Mouse (Mus musculus) monocyte, adult 5-6 weeks (primary cell): ENCODE results near the gene Il6st. TPM values are rescaled to one million over a fixed set of nuclear protein-coding genes. Genes with fewer than 3 reads are reported as not detected.

Experiments used
- ATAC-seq: fragments of 153-309, 156-312 bp; replicated peaks from 2 replicates; pipeline ENCODE4 v1.8.0; 2017; ENCODE audit warnings: mild to moderate bottlenecking; ENCODE audit not compliant: low TSS enrichment, insufficient number of reproducible peaks, severe bottlenecking, poor library complexity, low FRiP score
- total RNA-seq: library from RNA; stranded (forward); fragments of 200-1000, 200-491, 200-594 nt; gene quantifications from 3 replicates; pipeline ENCODE4 v1.2.3, GENCODE M21; 2017

Il6st gene
- total RNA-seq, 1 experiment from 2014 or later = 23.5 TPM

GRCm38 (mm10) chr13:112471201-112471600 lies 7.3 kb downstream of the Il6st start:
- no peak for ATAC-seq

GRCm38 (mm10) chr13:112472401-112473023 lies 8.6 kb downstream of the Il6st start:
- ATAC-seq = no peak; the same call in 1 of the 2 replicates

GRCm38 (mm10) chr13:112473757-112474755 lies 10.2 kb downstream of the Il6st start:
- no peak for ATAC-seq

- ATAC-seq = no peak
Measured at GRCm38 (mm10) chr13:112479032-112479431, 15.2 kb downstream of the Il6st start.

GRCm38 (mm10) chr13:112479926-112480325 lies 16.1 kb downstream of the Il6st start:
- no peak for ATAC-seq

- no peak for ATAC-seq
Measured at GRCm38 (mm10) chr13:112482525-112482924, 18.7 kb downstream of the Il6st start.

- no peak for ATAC-seq
Measured at GRCm38 (mm10) chr13:112483015-112483414, 19.1 kb downstream of the Il6st start.

- ATAC-seq = no peak
Measured at GRCm38 (mm10) chr13:112486236-112486635, 22.4 kb downstream of the Il6st start.

- ATAC-seq = no peak
Measured at GRCm38 (mm10) chr13:112486676-112487075, 22.8 kb downstream of the Il6st start.

GRCm38 (mm10) chr13:112490036-112490435 lies 26.2 kb downstream of the Il6st start:
- ATAC-seq = no peak

- no peak for ATAC-seq
Measured at GRCm38 (mm10) chr13:112491636-112492284, 27.9 kb downstream of the Il6st start.

GRCm38 (mm10) chr13:112492285-112492678 lies 28.4 kb downstream of the Il6st start:
- ATAC-seq = no peak

- no peak for ATAC-seq
Measured at GRCm38 (mm10) chr13:112494590-112494989, 30.7 kb downstream of the Il6st start.

GRCm38 (mm10) chr13:112500027-112500426 lies 36.2 kb downstream of the Il6st start:
- no peak for ATAC-seq

GRCm38 (mm10) chr13:112500466-112500865 lies 36.6 kb downstream of the Il6st start:
- ATAC-seq = no peak

- ATAC-seq = no peak
Measured at GRCm38 (mm10) chr13:112503846-112504245, 40.0 kb downstream of the Il6st start.

- ATAC-seq = no peak
Measured at GRCm38 (mm10) chr13:112505436-112505835, 41.6 kb downstream of the Il6st start.

- ATAC-seq = no peak
Measured at GRCm38 (mm10) chr13:112506766-112507165, 42.9 kb downstream of the Il6st start.

GRCm38 (mm10) chr13:112507691-112508090 lies 43.8 kb downstream of the Il6st start:
- ATAC-seq = no peak
